Mouse (Mus musculus) bone marrow macrophage, adult 2 months (primary cell): Measurements from ENCODE around the gene Bri3. TPM values are rescaled to one million over a fixed set of nuclear protein-coding genes. Genes with fewer than 3 reads are reported as not detected.

Experiments
- H3K27ac ChIP-seq: 2 replicates; pipeline ENCODE4 v1.5.1; 2012; ENCODE audit warnings: low read depth, low read length; ENCODE audit not compliant: insufficient read depth
- H3K4me1 ChIP-seq: 2 replicates; pipeline ENCODE4 v1.6.1; 2012; ENCODE audit warnings: low read length; ENCODE audit not compliant: control insufficient read depth, insufficient read depth
- H3K4me3 ChIP-seq: 2 replicates; pipeline ENCODE4 v1.5.1; 2012; ENCODE audit warnings: mild to moderate bottlenecking, low read length, moderate library complexity; ENCODE audit not compliant: insufficient read depth
- CTCF ChIP-seq: IDR thresholded peaks from 2 replicates; pipeline ENCODE4 v1.5.1; 2012; ENCODE audit warnings: low read depth, mild to moderate bottlenecking, low read length, moderate library complexity
- POLR2A ChIP-seq: IDR thresholded peaks from 2 replicates; pipeline ENCODE4 v1.6.1; 2012; ENCODE audit warnings: mild to moderate bottlenecking, low read depth, low read length, borderline replicate concordance
- polyA plus RNA-seq: library from polyadenylated mRNA; stranded (reverse); fragments of >200 nt; gene quantifications from 2 replicates; pipeline ENCODE4 v1.2.4, GENCODE M21; 2012; ENCODE audit not compliant: missing spikeins, insufficient read depth, insufficient read length

The Bri3 gene
- polyA plus RNA-seq, 1 experiment = 521 TPM

DNA sequence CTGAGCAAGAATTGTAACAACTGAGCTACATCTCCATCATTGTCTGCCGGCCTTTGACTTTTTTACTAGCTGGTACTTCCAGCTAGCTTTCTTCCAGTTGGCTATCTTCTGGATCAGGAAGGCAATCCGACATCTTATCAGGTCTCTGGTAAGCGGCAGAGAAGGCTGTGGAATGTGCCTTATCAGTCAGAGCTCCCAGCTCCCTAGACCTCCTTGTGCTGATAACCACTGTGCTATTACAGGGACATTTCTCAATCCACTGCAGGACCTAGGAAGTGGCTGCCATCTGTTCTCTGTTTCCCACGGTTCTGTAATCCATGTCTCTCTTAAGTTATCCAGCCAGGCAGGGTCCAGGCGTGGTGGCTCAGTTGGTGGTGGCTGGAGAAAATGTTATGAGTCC, 27.5 kb downstream of the Bri3 start:
- Histone ChIP-seq H3K4me3 (no peak overlapping the region), H3K27ac (no peak overlapping the region), H3K4me1 (peaks cover 16% of the 10 kb centered on the region)
- TF ChIP-seq CTCF = no peak
- TF ChIP-seq POLR2A = no peak

DNA sequence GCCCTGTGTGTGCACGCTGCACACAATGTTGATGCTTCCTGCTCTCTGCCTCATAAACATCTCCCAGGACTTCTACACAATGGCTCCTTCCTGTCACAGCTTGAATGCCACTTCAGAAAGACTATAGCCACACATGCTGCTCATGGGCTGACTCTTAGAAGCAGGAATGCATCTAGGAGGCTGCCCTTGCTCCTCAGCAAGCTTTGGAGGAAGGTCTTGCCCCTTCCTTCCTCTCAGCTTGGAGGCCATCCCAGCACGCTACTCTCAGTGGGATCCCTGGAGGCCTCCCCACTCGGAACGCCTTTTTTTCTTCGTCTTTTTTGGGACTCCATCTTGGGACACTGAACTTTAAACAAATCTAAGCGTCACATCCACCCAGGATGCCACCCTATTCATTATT, 30.7 kb downstream of the Bri3 start:
- Histone ChIP-seq H3K27ac (no peak overlapping the region), H3K4me1 (peaks cover 13% of the 10 kb centered on the region), H3K4me3 (no peak overlapping the region)
- no peak for TF ChIP-seq CTCF
- TF ChIP-seq POLR2A = no peak

DNA sequence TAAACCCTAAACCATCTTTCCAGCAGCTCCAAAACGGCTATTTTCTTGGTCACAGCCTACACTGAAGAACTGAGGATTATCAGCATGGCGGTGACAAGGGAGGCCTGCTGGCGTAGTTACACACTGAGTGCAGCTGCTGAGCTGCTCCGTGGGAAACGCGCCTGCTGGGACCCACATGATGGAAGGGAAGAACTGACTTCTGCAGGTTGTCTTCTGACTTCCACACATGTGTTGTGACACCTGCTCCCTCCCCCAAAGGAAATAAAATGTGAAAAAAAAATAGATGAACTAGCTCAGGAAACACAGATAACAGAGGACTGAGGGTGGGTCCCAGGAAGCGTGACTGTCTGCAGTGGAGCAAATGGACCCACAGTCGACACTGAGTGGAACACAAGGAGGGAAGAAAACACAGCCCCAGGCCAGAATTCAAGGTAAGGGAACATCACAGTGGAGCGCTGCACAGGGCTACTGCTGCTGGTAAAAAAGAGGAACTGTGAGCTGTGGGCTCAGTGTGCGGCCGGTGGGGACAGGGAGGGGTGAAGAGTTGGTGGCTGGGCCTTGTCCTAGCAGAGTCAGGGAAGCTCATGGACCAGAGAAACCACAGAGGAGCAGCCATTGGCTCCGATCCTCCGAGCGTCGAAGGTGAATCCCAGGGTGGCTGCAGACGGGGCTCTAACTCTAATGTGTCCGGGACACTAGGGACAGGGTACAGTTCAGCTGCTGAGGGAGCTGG, 32.8 kb downstream of the Bri3 start:
- Histone ChIP-seq H3K4me3 (no peak overlapping the region), H3K4me1 (peaks cover 14% of the 10 kb centered on the region), H3K27ac (no peak overlapping the region)
- TF ChIP-seq CTCF = no peak
- TF ChIP-seq POLR2A = no peak

DNA sequence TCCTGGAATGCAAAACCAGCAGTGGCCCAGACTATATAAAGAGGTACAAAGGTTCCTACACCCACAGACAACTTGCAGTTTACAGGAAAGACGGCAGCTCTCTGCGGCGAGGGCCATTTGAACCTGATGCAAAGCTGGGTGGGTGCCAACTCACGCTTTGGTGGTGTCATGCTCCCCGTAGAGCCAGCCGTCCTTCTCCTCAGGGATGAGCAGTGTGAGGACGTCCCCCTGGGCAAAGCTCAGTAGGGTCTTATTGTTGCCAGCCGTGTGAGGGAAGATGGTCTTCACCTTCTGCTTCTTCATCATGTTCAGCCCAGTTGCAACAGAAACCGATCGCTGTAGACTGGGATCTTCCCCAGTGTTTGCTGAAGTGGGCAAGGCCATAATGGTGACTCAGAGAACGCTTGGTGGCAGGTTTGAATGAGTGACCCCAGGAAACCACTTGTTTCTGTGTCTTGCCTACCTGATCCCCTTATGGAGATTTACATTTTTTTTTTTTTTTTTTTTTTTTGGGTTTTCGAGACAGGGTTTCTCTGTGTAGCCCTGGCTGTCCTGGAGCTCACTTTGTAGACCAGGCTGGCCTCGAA, 34.2 kb downstream of the Bri3 start:
- TF ChIP-seq CTCF (no peak), POLR2A (no peak)
- H3K27ac ChIP-seq = no peak overlapping the region
- H3K4me1 ChIP-seq = peaks cover 27% of the 10 kb centered on the region
- no peak overlapping the region for H3K4me3 ChIP-seq

DNA sequence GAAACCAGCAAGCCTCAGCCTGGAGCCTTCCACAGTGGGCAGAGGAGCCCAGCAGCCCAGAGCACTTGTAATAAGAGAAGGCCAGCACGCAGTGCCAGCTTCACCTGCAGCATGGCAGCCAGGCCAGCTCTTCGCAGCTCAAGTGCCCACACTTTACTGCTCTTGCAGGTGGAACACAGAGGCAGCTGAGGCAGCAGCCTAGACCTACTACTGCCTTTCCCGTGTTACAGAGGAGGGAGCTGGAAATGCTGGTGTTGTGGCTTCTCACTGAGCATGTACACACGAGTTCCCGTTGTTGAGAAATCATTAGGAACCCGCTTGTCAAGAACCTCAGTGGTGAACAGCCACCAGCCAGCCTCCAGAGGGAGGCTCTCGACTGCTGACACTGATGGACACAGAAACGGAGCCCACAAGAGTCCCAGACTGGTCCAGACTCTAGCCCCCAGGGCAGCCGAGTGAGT, 34.9 kb downstream of the Bri3 start:
- peaks cover 31% of the 10 kb centered on the region for H3K4me1 ChIP-seq
- no peak for TF ChIP-seq POLR2A
- no peak for TF ChIP-seq CTCF
- H3K4me3 ChIP-seq = no peak overlapping the region
- no peak overlapping the region for H3K27ac ChIP-seq

DNA sequence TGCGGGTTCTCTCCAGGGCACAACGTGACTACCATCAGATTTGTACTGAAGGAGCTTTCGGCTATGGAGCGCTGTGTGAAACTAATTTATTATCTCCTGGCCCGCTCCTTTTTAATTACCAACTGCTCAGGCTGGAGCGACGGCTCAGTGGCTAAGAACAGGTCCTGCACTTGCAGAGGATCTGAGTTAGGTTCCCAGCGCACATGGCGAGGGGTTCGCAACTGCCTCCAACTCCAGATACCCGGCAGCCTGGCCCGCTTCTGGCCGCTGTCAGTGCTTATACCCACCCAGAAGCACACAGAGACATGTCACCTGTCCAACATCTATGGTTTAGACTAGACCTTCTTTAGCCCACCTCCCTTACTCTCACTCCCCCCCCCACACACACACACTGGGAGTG, 35.7 kb downstream of the Bri3 start:
- H3K4me3 ChIP-seq = no peak overlapping the region
- H3K4me1 ChIP-seq = peaks cover 37% of the 10 kb centered on the region
- TF ChIP-seq CTCF = no peak
- no peak for TF ChIP-seq POLR2A

DNA sequence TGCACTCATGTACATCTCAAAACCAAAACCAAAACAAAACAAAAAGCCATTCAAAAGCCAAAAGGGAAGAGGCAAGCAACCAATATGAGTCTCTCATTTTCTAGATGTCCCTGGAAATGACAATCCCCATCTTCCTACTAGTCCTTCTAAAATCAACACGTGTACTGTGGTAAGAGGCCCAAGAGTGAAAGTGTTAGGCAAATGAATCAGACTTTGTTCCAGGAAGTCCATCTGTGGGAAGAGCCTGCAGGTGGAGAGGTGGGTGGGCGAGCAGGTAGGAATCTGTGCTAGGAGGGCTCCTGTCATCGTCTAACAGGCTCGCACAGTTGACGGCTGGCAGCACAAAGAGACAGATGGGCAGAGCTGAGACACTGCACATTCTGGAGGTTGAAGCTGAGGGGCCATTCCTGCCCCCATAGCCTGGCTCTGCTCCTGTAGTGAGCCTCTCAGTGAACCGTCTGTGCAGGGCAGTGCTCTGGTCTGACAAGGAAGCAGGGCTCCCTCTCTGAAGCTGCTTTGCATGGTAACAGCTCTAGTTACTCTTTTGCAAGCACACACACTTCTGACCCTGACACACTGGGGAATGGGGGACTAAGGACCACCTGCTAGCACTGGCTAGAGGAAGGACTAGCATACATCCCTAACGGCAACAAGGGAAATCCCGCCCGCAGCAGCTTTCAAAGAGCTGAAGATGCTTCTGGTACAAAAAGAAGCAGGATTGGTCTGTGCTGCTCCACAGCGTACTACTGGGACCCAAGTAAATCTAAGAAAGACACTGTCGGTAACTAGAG, 38.4 kb downstream of the Bri3 start:
- H3K4me1 ChIP-seq = peaks cover 36% of the 10 kb centered on the region

More for the DNA sequence above, 35.7 kb downstream of the Bri3 start:
- H3K27ac ChIP-seq = no peak overlapping the region

DNA sequence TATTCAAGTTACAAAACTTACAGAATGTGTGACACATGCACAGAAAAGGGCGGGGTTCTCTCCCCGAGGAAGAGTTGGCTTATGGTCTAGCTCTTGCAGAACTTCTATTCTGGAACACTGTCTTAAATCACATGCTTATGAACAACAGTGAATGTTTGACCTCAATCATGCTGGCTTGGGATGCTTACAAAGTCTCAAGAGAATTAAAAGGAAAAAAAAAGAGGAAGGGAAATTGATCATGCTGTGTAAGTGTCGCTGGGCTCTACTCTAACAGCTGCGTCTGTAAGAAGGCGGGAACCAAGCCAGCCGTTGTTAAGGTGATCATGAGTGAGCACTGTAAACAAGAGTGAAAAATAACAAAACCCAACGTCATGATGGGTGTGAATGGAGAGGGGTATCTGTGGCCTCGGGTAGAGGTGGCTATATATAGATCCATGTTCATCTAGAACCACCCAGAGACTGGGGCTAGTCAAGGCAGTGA, 39.4 kb downstream of the Bri3 start:
- H3K4me1 ChIP-seq = peaks cover 34% of the 10 kb centered on the region
- H3K4me3 ChIP-seq = no peak overlapping the region
- TF ChIP-seq POLR2A = no peak
- TF ChIP-seq CTCF = no peak
- H3K27ac ChIP-seq = peak overlapping the region; percentile 76

More for the DNA sequence above, 38.4 kb downstream of the Bri3 start:
- peak overlapping the region; percentile 27 for H3K4me3 ChIP-seq
- H3K27ac ChIP-seq = peak overlapping the region; percentile 76
- no peak for TF ChIP-seq CTCF
- TF ChIP-seq POLR2A = no peak

DNA sequence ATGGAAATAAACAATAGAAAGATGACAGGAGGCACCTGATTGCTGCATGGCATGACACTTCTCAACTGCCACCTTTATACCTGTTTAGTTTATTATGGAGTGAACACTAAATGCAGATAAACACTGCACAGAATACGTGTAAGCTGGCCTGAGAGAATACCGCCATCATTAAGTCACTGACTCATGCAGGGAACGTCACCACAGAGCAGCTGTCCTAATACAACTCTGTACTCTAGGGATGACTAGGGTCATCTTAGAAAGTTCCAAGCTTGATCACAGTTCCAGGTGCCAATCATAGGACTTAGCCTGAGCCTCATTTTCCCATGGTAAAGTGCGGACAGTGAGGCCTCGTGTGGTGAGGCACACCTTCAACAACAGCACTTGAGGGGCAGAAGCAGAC, 40.4 kb downstream of the Bri3 start:
- TF ChIP-seq POLR2A = no peak
- no peak for TF ChIP-seq CTCF
- peaks cover 34% of the 10 kb centered on the region for H3K4me1 ChIP-seq
- H3K4me3 ChIP-seq = no peak overlapping the region
- no peak overlapping the region for H3K27ac ChIP-seq
